Mouse (Mus musculus) layer of hippocampus, postnatal 10 days (tissue): ENCODE results near the gene Tspan9. TPM values are rescaled to one million over a fixed set of nuclear protein-coding genes. Genes with fewer than 3 reads are reported as not detected.

Experiments
- DNase-seq, 2 experiments: peaks; one replicate each; pipeline ENCODE4 v3.0.0; 2021; ENCODE audit warnings: low spot score in 2 of 2
- long read RNA-seq: library from polyadenylated mRNA; stranded (forward); transcript quantifications from one replicate; pipeline ENCODE4 v2.0.0, GENCODE M21; 2023
- total RNA-seq, 2 experiments: library from RNA; stranded (reverse); gene quantifications; 2 replicates each; pipeline ENCODE4 v1.2.3; 2021

Tspan9 gene
- 10 to 100 TPM; 79.8 to 84.6 TPM for total RNA-seq
- long read RNA-seq, transcript Tspan9-201 (9 exons, 1,405 nt): major isoform, 7 of 102 reads
- long read RNA-seq, partial matches to known transcripts: 1 of 102 reads
- long read RNA-seq, other reads (novel, unspliced or antisense): 94 of 102 reads

- DNase-seq: peak; percentile 57 to 76
These were observed at the start of gene Tspan9 for GRCm38 (mm10) chr6:128143390-128144020. TSS of gene Tspan9 (minus strand) at chr6:128143594.

GRCm38 (mm10) chr6:128183521-128183920, 40.1 kb upstream of the Tspan9 start:
- DNase-seq: no peak

- DNase-seq: no peak
These were observed 37.8 kb upstream of the Tspan9 start for GRCm38 (mm10) chr6:128181176-128181575.

GRCm38 (mm10) chr6:128179651-128180050, 36.3 kb upstream of the Tspan9 start:
- DNase-seq: no peak

- DNase-seq: no peak
These were observed 35.9 kb upstream of the Tspan9 start for GRCm38 (mm10) chr6:128179247-128179646.

GRCm38 (mm10) chr6:128178681-128179080, 35.3 kb upstream of the Tspan9 start:
- no peak for DNase-seq

GRCm38 (mm10) chr6:128168785-128169679, 25.6 kb upstream of the Tspan9 start:
- DNase-seq: peak; percentile 24 to 51

- DNase-seq: no peak
These were observed 22.2 kb upstream of the Tspan9 start for GRCm38 (mm10) chr6:128165564-128165963.

GRCm38 (mm10) chr6:128164632-128165031, 21.2 kb upstream of the Tspan9 start:
- DNase-seq: no peak

- DNase-seq: no peak
These were observed 15.7 kb upstream of the Tspan9 start for GRCm38 (mm10) chr6:128159092-128159491.

GRCm38 (mm10) chr6:128158031-128158430, 14.6 kb upstream of the Tspan9 start:
- DNase-seq: no peak

- no peak for DNase-seq
These were observed 13.1 kb upstream of the Tspan9 start for GRCm38 (mm10) chr6:128156476-128156875.

GRCm38 (mm10) chr6:128155935-128156334, 12.5 kb upstream of the Tspan9 start:
- DNase-seq: no peak

GRCm38 (mm10) chr6:128145765-128146164, 2.4 kb upstream of the Tspan9 start:
- DNase-seq: peak; percentile 73 to 79

- DNase-seq: peak; percentile 48 to 49
These were observed 770 bp downstream of the Tspan9 start for GRCm38 (mm10) chr6:128142369-128143278.

GRCm38 (mm10) chr6:128140724-128141123, 2.7 kb downstream of the Tspan9 start:
- no peak for DNase-seq

- no peak for DNase-seq
These were observed 5.5 kb downstream of the Tspan9 start for GRCm38 (mm10) chr6:128137855-128138254.

GRCm38 (mm10) chr6:128136654-128137053, 6.7 kb downstream of the Tspan9 start:
- no peak for DNase-seq

GRCm38 (mm10) chr6:128135459-128135858, 7.9 kb downstream of the Tspan9 start:
- DNase-seq: peak in 1 of 2 experiments; percentile 19

- DNase-seq: no peak
These were observed 8.4 kb downstream of the Tspan9 start for GRCm38 (mm10) chr6:128135006-128135405.
